ENCODE assay signal across 9 mouse cellular contexts in genomic region chr17:50291485-50292200, GRCm38 (mm10). TPM values are rescaled to one million over a fixed set of nuclear protein-coding genes. Genes with fewer than 3 reads are reported as not detected.
DNase-seq lines count a peak whose midpoint lies in the region; ATAC-seq and TF ChIP-seq lines count a peak whose summit lies in the region.
"Had no signal": no experiment of that assay in that cellular context is flagged by ENCODE, and none has a peak within 500 bp of the region (broad histone marks: within the 10 kb centered on the region; RNA-seq: fewer than 3 reads in every experiment).

No protein-coding gene starts in this region.

- no peak overlapping the region for H3K9ac ChIP-seq in heart, embryonic 12.5 days

- no peak for TF ChIP-seq CTCF in brain, embryonic 14.5 days (IDR thresholded peaks at IDR 0.05; ENCODE audit: borderline replicate concordance, extremely low read depth, insufficient read depth, insufficient read length)

- H3K4me3 ChIP-seq in heart, embryonic 12.5 days: no peak overlapping the region

- H3K9me3 ChIP-seq in heart, embryonic 12.5 days (replicated peaks): peaks cover 12% of the 10 kb centered on the region

- no peak overlapping the region for H3K27ac ChIP-seq in heart, embryonic 12.5 days (ENCODE audit: poor library complexity, severe bottlenecking)

- no peak for ATAC-seq in heart, embryonic 12.5 days (ENCODE audit: insufficient number of reproducible peaks, low FRiP score)
- peak; percentile 69 for ATAC-seq in inflammation-experienced regulatory T-cells, adult 6 months

- 20% methylated on average over 3 of the region's 3 CpGs for WGBS in heart, embryonic 12.5 days

- peak; percentile 56 for DNase-seq in heart, adult 8-10 months (ENCODE audit: low spot score)
- DNase-seq in A20 (ENCODE audit: low read depth, low spot score): peak; percentile 66
- DNase-seq in brain, embryonic 14.5 days (ENCODE audit: low read depth): peak; percentile 89
- DNase-seq in ovary, postnatal 14 days (ENCODE audit: low spot score): no peak
- no peak for DNase-seq in left cerebral cortex, postnatal 36 days (ENCODE audit: low spot score in 2 of 2)
- no peak for DNase-seq in kidney, postnatal 14 days

- 0 out of 2 replicates have a peak, but pooled peaks cover 5% of the 10 kb centered on the region for H3K36me3 ChIP-seq in heart, embryonic 12.5 days

- intact Hi-C loops in left cerebral cortex, postnatal 36 days (cut with DNase I): loop anchor here (2.0 to 5.0 kb wide), 5 partner anchors 121 to 503 kb away; partner anchors contain the start of gene Plcl2

- H3K4me1 ChIP-seq in heart, embryonic 12.5 days (replicated peaks): no peaks in the 10 kb centered on the region

- no peaks in the 10 kb centered on the region for H3K27me3 ChIP-seq in heart, embryonic 12.5 days (replicated peaks)
- H3K27me3 ChIP-seq: liver, embryonic 15.5 days had no signal

- no peak overlapping the region for H3K4me2 ChIP-seq in heart, embryonic 12.5 days

- TF ChIP-seq POLR2A in brain, embryonic 14.5 days (IDR thresholded peaks at IDR 0.05; ENCODE audit: borderline replicate concordance, extremely low read depth, insufficient read depth, insufficient read length, poor library complexity, severe bottlenecking): no peak

RNA-seq across cellular contexts. Expression of gene Dazl, which starts 1.8 kb away (rescaled TPM):
- total RNA-seq in heart, adult 8-10 months (2022): under 1 TPM in 2 of 4 experiments, not detected in 2; 0.20 to 0.44 TPM
- polyA plus RNA-seq in heart, embryonic 12.5 days (2016; fragmentation: Nextera tagmentation; extraction: Ambion mirVana): 0.33 TPM in 1 of 2 replicates, not detected in the other
- polyA plus RNA-seq in brain, embryonic 14.5 days (2012; rRNA removed): 0.23 and 0.27 TPM in 2 replicates
- polyA plus RNA-seq in inflammation-experienced regulatory T-cells, adult 6 months (2017; shearing (Covaris generic)): under 1 TPM in 1 of 3 experiments, not detected in 2; 0.39 TPM
- 1 to 10 TPM; 3.7 to 3.9 TPM for total RNA-seq in left cerebral cortex, postnatal 36 days (2021)

Comparison
In these comparisons a context has a peak if more than half of its experiments do, and no peak if none do; other contexts are left out.
1. DNase-seq: peak in heart, adult 8-10 months (single experiment), A20 (single experiment) and brain, embryonic 14.5 days (single experiment); none in ovary, postnatal 14 days (single experiment), left cerebral cortex, postnatal 36 days (0 of 2) and kidney, postnatal 14 days (single experiment).